Mouse (Mus musculus) kidney, postnatal 0 days (tissue): ENCODE measurements around the gene Kalrn. TPM values are rescaled to one million over a fixed set of nuclear protein-coding genes. Genes with fewer than 3 reads are reported as not detected.

Experiments used
- ATAC-seq: fragments of 200-750 bp; cut with Nextera tagmentation; replicated peaks from 2 replicates; pipeline ENCODE4 v1.8.0; 2017; ENCODE audit warnings: low read depth, moderate number of reproducible peaks, moderate TSS enrichment, moderate library complexity; ENCODE audit not compliant: low FRiP score
- DNase-seq: peaks from one replicate; pipeline ENCODE4 v3.0.0-alpha.2; 2016; ENCODE audit warnings: low spot score
- H3K27ac ChIP-seq: fragments of 300-500 bp; sonication (generic); 2 replicates; pipeline ENCODE4 v1.5.1; 2014; ENCODE audit warnings: mild to moderate bottlenecking
- H3K27me3 ChIP-seq: fragments of 300-500 bp; sonication (generic); 2 replicates; pipeline ENCODE4 v1.6.1; 2014; ENCODE audit warnings: low read length, mixed read lengths; ENCODE audit not compliant: insufficient read depth
- H3K36me3 ChIP-seq: fragments of 300-500 bp; sonication (generic); 2 replicates; pipeline ENCODE4 v1.6.1; 2014; ENCODE audit warnings: low read length, mixed read lengths; ENCODE audit not compliant: insufficient read depth
- H3K4me1 ChIP-seq: fragments of 300-500 bp; sonication (generic); replicated peaks from 2 replicates; pipeline ENCODE4 v1.6.1; 2014; ENCODE audit warnings: antibody characterized with exemption, low read length, mixed read lengths; ENCODE audit not compliant: insufficient read depth
- H3K4me2 ChIP-seq: fragments of 300-500 bp; sonication (generic); 2 replicates; pipeline ENCODE4 v1.6.1; 2014; ENCODE audit warnings: mild to moderate bottlenecking, low read length, moderate library complexity, mixed read lengths
- H3K4me3 ChIP-seq: fragments of 300-500 bp; sonication (generic); replicated peaks from 2 replicates; pipeline ENCODE4 v1.5.1; 2014; ENCODE audit warnings: low read depth, low read length
- H3K9ac ChIP-seq: fragments of 300-500 bp; sonication (generic); 2 replicates; pipeline ENCODE4 v1.6.1; 2014; ENCODE audit warnings: low read depth, low read length
- H3K9me3 ChIP-seq: fragments of 300-500 bp; sonication (generic); replicated peaks from 2 replicates; pipeline ENCODE4 v1.6.1; 2016; ENCODE audit warnings: low read length, inconsistent platforms, mixed read lengths
- CTCF ChIP-seq: IDR thresholded peaks from 2 replicates; pipeline ENCODE4 v1.5.1; 2016; ENCODE audit warnings: antibody characterized with exemption, low read depth, mild to moderate bottlenecking, moderate library complexity
- WGBS: fragments of 180-500 bp; shearing (Covaris S2); extraction: QIAGEN DNeasy Blood & Tissue Kit; methylation state at CpG from one replicate; pipeline ENCODE4 v1.1.7; 2014; 5-methylcytosine and 5-hydroxymethylcytosine counted together
- polyA plus RNA-seq: library from polyadenylated mRNA; unstranded; fragments of >200 nt; fragmentation: Nextera tagmentation; extraction: Ambion mirVana; gene quantifications from 2 replicates; pipeline ENCODE4 v1.2.1, GENCODE M21; 2015

The Kalrn gene
- polyA plus RNA-seq, 1 experiment from 2014 or later, result 20.0 TPM

- ATAC-seq (no peak), DNase-seq (no peak)
- Histone ChIP-seq H3K4me1 (peaks cover 15% of the 10 kb centered on the region; the same call in 1 of the 2 replicates), H3K27ac (no peak overlapping the region), H3K36me3 (peaks cover 31% of the 10 kb centered on the region), H3K4me2 (no peak overlapping the region), H3K9me3 (no peaks in the 10 kb centered on the region), H3K4me3 (no peak overlapping the region), H3K27me3 (no peaks in the 10 kb centered on the region), H3K9ac (no peak overlapping the region)
- TF ChIP-seq CTCF, result no peak
- 77% methylated on average over 9 of the region's 9 CpGs for WGBS
Measured at GRCm38 (mm10) chr16:34031565-34031964, 541.8 kb downstream of the Kalrn start.

DNA sequence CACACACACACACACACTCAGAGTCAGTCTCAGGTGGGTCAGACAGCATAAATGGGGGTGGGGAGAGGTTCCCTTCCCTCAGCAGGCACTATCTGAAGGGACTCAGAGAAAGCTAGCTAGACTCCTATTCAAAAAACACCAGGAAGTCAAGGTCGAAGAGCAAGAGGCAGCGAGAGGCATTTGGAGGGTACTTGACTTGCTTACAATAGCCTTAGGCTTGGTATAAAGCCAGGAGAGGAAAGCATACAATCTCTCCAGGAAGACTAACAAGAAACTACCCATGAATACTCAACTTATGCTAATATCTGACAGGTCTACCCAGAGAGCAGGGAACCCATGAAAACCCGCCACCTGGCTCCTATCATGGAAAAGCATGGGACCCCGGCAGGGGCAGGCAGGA, 543.0 kb downstream of the Kalrn start:
- Histone ChIP-seq H3K9me3 (no peaks in the 10 kb centered on the region), H3K4me1 (peaks cover 11% of the 10 kb centered on the region; the same call in 1 of the 2 replicates), H3K36me3 (peaks cover 31% of the 10 kb centered on the region), H3K4me2 (no peak overlapping the region), H3K27me3 (no peaks in the 10 kb centered on the region), H3K9ac (no peak overlapping the region), H3K27ac (peak overlapping the region; percentile 19; the same call in 1 of the 2 replicates), H3K4me3 (no peak overlapping the region)
- peak; percentile 22 for DNase-seq
- TF ChIP-seq CTCF, result no peak
- ATAC-seq, result no peak
- WGBS, result 66% methylated on average over 4 of the region's 4 CpGs

GRCm38 (mm10) chr16:34029790-34030189, 543.5 kb downstream of the Kalrn start:
- Histone ChIP-seq H3K9me3 (no peaks in the 10 kb centered on the region), H3K36me3 (peaks cover 31% of the 10 kb centered on the region), H3K27me3 (no peaks in the 10 kb centered on the region), H3K9ac (no peak overlapping the region), H3K4me2 (no peak overlapping the region), H3K27ac (no peak overlapping the region), H3K4me1 (peaks cover 9% of the 10 kb centered on the region; the same call in 1 of the 2 replicates), H3K4me3 (no peak overlapping the region)
- 70% methylated on average over 5 of the region's 5 CpGs for WGBS
- ATAC-seq (peak; percentile 21; the same call in 1 of the 2 replicates), DNase-seq (no peak)
- no peak for TF ChIP-seq CTCF

DNA sequence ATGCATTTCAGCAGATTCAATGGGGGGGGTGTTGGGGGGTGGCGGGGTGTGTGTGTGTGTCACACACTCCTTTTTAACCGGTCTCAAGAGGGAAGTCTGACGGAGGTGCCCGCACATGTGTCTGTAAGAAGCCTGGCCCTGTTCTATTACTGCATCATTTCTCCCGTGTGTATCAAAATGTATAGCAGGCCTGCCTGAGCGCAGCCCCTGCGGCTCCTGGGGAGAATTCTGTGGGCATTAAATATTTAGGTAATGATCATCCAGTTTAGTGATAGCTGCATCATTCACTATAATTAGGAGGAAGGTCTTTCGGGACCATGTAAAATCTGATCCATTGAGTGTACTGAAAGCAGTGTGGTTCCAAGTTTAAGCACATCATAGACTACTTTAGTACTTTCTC, 556.1 kb downstream of the Kalrn start:
- 97% methylated on average over 8 of the region's 8 CpGs for WGBS
- no peak overlapping the region for H3K9ac ChIP-seq
- H3K9me3 ChIP-seq, result no peaks in the 10 kb centered on the region; the same call in 1 of the 2 replicates
- TF ChIP-seq CTCF, result no peak
- no peak overlapping the region for H3K4me3 ChIP-seq
- no peak overlapping the region for H3K4me2 ChIP-seq
- H3K27ac ChIP-seq, result no peak overlapping the region
- H3K36me3 ChIP-seq, result peaks cover 14% of the 10 kb centered on the region; the same call in 1 of the 2 replicates
- H3K4me1 ChIP-seq, result no peaks in the 10 kb centered on the region
- no peak for DNase-seq
- no peaks in the 10 kb centered on the region for H3K27me3 ChIP-seq
- ATAC-seq, result no peak

GRCm38 (mm10) chr16:34011991-34012845, 561.1 kb downstream of the Kalrn start:
- no peak overlapping the region for H3K27ac ChIP-seq
- no peaks in the 10 kb centered on the region for H3K27me3 ChIP-seq
- 80% methylated on average over 20 of the region's 20 CpGs for WGBS
- no peak for DNase-seq
- H3K9me3 ChIP-seq, result no peaks in the 10 kb centered on the region
- no peak for ATAC-seq
- peaks cover 13% of the 10 kb centered on the region; the same call in 1 of the 2 replicates for H3K36me3 ChIP-seq
- H3K4me1 ChIP-seq, result no peaks in the 10 kb centered on the region
- no peak overlapping the region for H3K9ac ChIP-seq
- no peak overlapping the region for H3K4me2 ChIP-seq
- no peak overlapping the region for H3K4me3 ChIP-seq
- TF ChIP-seq CTCF, result no peak

- ATAC-seq (no peak), DNase-seq (no peak)
- WGBS, result 97% methylated on average over 2 of the region's 2 CpGs
- no peaks in the 10 kb centered on the region for H3K9me3 ChIP-seq
- no peak overlapping the region for H3K9ac ChIP-seq
- no peak overlapping the region for H3K27ac ChIP-seq
- peak; percentile 21; the same call in 1 of the 2 replicates for TF ChIP-seq CTCF
- H3K36me3 ChIP-seq, result peaks cover 7% of the 10 kb centered on the region; the same call in 1 of the 2 replicates
- no peak overlapping the region for H3K4me2 ChIP-seq
- no peak overlapping the region for H3K4me3 ChIP-seq
- H3K27me3 ChIP-seq, result no peaks in the 10 kb centered on the region
- H3K4me1 ChIP-seq, result peaks cover 7% of the 10 kb centered on the region; the same call in 1 of the 2 replicates
Measured at GRCm38 (mm10) chr16:34009567-34009966, 563.8 kb downstream of the Kalrn start.
